Mouse (Mus musculus) embryonic facial prominence, embryonic 11.5 days (tissue): ENCODE results near the gene Mboat2. TPM values are rescaled to one million over a fixed set of nuclear protein-coding genes. Genes with fewer than 3 reads are reported as not detected.

Source experiments
- ATAC-seq: fragments of 200-750 bp; cut with Nextera tagmentation; replicated peaks from 2 replicates; pipeline ENCODE4 v1.8.0; 2017; ENCODE audit warnings: low read depth; ENCODE audit not compliant: insufficient number of reproducible peaks, low FRiP score, low TSS enrichment
- DNase-seq: peaks from one replicate; pipeline ENCODE4 v3.0.0-alpha.2; 2015; ENCODE audit warnings: low spot score
- H3K27ac ChIP-seq: fragments of 300-500 bp; sonication (generic); replicated peaks from 2 replicates; pipeline ENCODE4 v1.5.1; 2014; ENCODE audit warnings: mild to moderate bottlenecking, low read depth, low read length, control low read depth
- H3K27me3 ChIP-seq: fragments of 300-500 bp; sonication (generic); 2 replicates; pipeline ENCODE4 v1.6.1; 2014; ENCODE audit warnings: mild to moderate bottlenecking, low read length, moderate library complexity, mixed read lengths; ENCODE audit not compliant: control insufficient read depth, insufficient read depth
- H3K36me3 ChIP-seq: fragments of 300-500 bp; sonication (generic); replicated peaks from 2 replicates; pipeline ENCODE4 v1.6.1; 2014; ENCODE audit warnings: low read depth, mild to moderate bottlenecking, low read length, moderate library complexity, mixed read lengths; ENCODE audit not compliant: control insufficient read depth, insufficient read depth
- H3K4me1 ChIP-seq: fragments of 300-500 bp; sonication (generic); 2 replicates; pipeline ENCODE4 v1.6.1; 2014; ENCODE audit warnings: low read length, mixed read lengths; ENCODE audit not compliant: control insufficient read depth, insufficient read depth
- H3K4me2 ChIP-seq: fragments of 300-500 bp; sonication (generic); 2 replicates; pipeline ENCODE4 v1.6.1; 2014; ENCODE audit warnings: low read depth, mild to moderate bottlenecking, control low read depth, low read length, moderate library complexity
- H3K4me3 ChIP-seq: fragments of 300-500 bp; sonication (generic); 2 replicates; pipeline ENCODE4 v1.5.1; 2014; ENCODE audit warnings: low read depth, low read length, control low read depth
- H3K9ac ChIP-seq: fragments of 300-500 bp; sonication (generic); replicated peaks from 2 replicates; pipeline ENCODE4 v1.6.1; 2014; ENCODE audit warnings: mild to moderate bottlenecking, control low read depth, low read length
- H3K9me3 ChIP-seq: fragments of 300-500 bp; sonication (generic); replicated peaks from 2 replicates; pipeline ENCODE4 v1.6.1; 2016; ENCODE audit warnings: mild to moderate bottlenecking, low read length, inconsistent platforms, mixed read lengths; ENCODE audit not compliant: control insufficient read depth
- WGBS: fragments of 180-500 bp; shearing (Covaris S2); extraction: QIAGEN DNeasy Blood & Tissue Kit; methylation state at CpG from one replicate; pipeline ENCODE4 v1.1.7; 2014; 5-methylcytosine and 5-hydroxymethylcytosine counted together
- polyA plus RNA-seq: library from polyadenylated mRNA; unstranded; fragments of >200 nt; fragmentation: Nextera tagmentation; extraction: Ambion mirVana; gene quantifications from 2 replicates; pipeline ENCODE4 v1.2.1, GENCODE M21; 2014

Gene Mboat2
- polyA plus RNA-seq, 1 experiment from 2014 or later: 53.0 TPM

GRCm38 (mm10) chr12:24909679-24910078, 79.0 kb downstream of the Mboat2 start:
- no peaks in the 10 kb centered on the region for H3K27me3 ChIP-seq
- no peak overlapping the region for H3K4me3 ChIP-seq
- no peaks in the 10 kb centered on the region for H3K9me3 ChIP-seq
- no peaks in the 10 kb centered on the region for H3K4me1 ChIP-seq
- 93% methylated on average over 7 of the region's 7 CpGs for WGBS
- H3K4me2 ChIP-seq: no peak overlapping the region
- H3K36me3 ChIP-seq: no peaks in the 10 kb centered on the region; the same call in 1 of the 2 replicates
- H3K9ac ChIP-seq: no peak overlapping the region
- H3K27ac ChIP-seq: no peak overlapping the region
- ATAC-seq: no peak
- no peak for DNase-seq

GRCm38 (mm10) chr12:24912174-24912573, 81.5 kb downstream of the Mboat2 start:
- no peaks in the 10 kb centered on the region; the same call in 1 of the 2 replicates for H3K36me3 ChIP-seq
- no peaks in the 10 kb centered on the region for H3K27me3 ChIP-seq
- no peaks in the 10 kb centered on the region for H3K4me1 ChIP-seq
- 74% methylated on average over 6 of the region's 6 CpGs for WGBS
- H3K4me3 ChIP-seq: no peak overlapping the region
- no peak overlapping the region for H3K9ac ChIP-seq
- no peaks in the 10 kb centered on the region for H3K9me3 ChIP-seq
- H3K4me2 ChIP-seq: no peak overlapping the region
- no peak for DNase-seq
- no peak for ATAC-seq
- H3K27ac ChIP-seq: no peak overlapping the region

DNA sequence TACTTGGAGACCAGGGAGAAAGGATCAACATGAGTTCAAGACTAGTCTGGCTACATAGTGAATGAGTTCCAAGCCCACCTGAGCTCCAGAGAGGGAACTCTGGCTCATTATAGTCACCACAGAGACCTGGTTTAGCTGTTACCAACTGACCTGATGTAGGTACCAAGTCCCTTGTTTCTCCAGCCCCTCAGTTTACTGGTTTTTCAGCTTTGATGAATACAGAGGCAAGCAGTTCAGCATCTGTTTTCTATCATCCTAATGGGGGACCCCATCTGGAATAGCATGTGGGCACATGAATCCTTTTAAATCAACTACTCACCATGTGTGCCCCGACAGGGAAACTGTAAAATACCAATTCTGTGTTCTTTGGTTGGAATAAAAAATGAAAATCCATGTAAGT, 82.2 kb downstream of the Mboat2 start:
- Histone ChIP-seq H3K4me3 (no peak overlapping the region), H3K4me1 (no peaks in the 10 kb centered on the region), H3K9ac (no peak overlapping the region), H3K9me3 (no peaks in the 10 kb centered on the region), H3K4me2 (no peak overlapping the region), H3K27me3 (no peaks in the 10 kb centered on the region), H3K36me3 (no peaks in the 10 kb centered on the region; the same call in 1 of the 2 replicates), H3K27ac (no peak overlapping the region)
- DNase-seq: peak; percentile 52
- ATAC-seq: no peak
- 53% methylated on average over 1 of the region's 1 CpGs for WGBS

GRCm38 (mm10) chr12:24918575-24919262, 88.0 kb downstream of the Mboat2 start:
- no peaks in the 10 kb centered on the region for H3K9me3 ChIP-seq
- H3K27ac ChIP-seq: no peak overlapping the region
- no peak for ATAC-seq
- no peaks in the 10 kb centered on the region for H3K4me1 ChIP-seq
- no peak overlapping the region for H3K4me3 ChIP-seq
- H3K9ac ChIP-seq: no peak overlapping the region
- WGBS: 86% methylated on average over 12 of the region's 12 CpGs
- H3K4me2 ChIP-seq: no peak overlapping the region
- H3K36me3 ChIP-seq: no peaks in the 10 kb centered on the region; the same call in 1 of the 2 replicates
- no peak for DNase-seq
- no peaks in the 10 kb centered on the region for H3K27me3 ChIP-seq

- Histone ChIP-seq H3K27me3 (no peaks in the 10 kb centered on the region), H3K4me3 (no peak overlapping the region), H3K27ac (no peak overlapping the region), H3K9me3 (no peaks in the 10 kb centered on the region), H3K36me3 (no peaks in the 10 kb centered on the region), H3K9ac (no peak overlapping the region), H3K4me2 (no peak overlapping the region), H3K4me1 (no peaks in the 10 kb centered on the region)
- 85% methylated on average over 1 of the region's 1 CpGs for WGBS
- no peak for DNase-seq
- no peak for ATAC-seq
Measured at GRCm38 (mm10) chr12:24920861-24921260, 90.2 kb downstream of the Mboat2 start.

DNA sequence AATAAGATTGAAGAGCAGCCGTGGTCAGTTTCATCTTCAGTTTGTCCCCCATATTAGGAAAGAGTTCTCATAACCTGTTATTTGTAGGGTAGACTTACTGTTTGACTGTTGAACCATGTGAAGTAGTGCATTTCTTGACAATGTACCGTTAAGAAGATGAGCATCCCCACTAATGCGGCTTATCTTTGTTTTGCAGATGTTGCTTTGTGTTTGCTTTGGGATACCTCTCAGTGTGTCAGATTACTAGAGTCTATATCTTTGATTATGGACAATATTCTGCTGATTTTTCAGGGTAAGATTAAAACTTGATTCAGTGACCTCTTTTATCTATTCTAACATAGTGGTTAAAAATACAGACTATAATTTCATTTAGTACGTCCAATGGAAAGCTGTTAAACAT, 93.3 kb downstream of the Mboat2 start:
- ATAC-seq: no peak
- H3K36me3 ChIP-seq: no peaks in the 10 kb centered on the region
- no peak overlapping the region for H3K4me3 ChIP-seq
- H3K9ac ChIP-seq: no peak overlapping the region
- 88% methylated on average over 4 of the region's 4 CpGs for WGBS
- DNase-seq: no peak
- no peak overlapping the region for H3K4me2 ChIP-seq
- H3K27ac ChIP-seq: no peak overlapping the region
- no peaks in the 10 kb centered on the region for H3K9me3 ChIP-seq
- no peaks in the 10 kb centered on the region for H3K27me3 ChIP-seq
- H3K4me1 ChIP-seq: no peaks in the 10 kb centered on the region

GRCm38 (mm10) chr12:24925276-24925675, 94.6 kb downstream of the Mboat2 start:
- no peaks in the 10 kb centered on the region for H3K27me3 ChIP-seq
- H3K4me2 ChIP-seq: no peak overlapping the region
- ATAC-seq: no peak
- no peaks in the 10 kb centered on the region for H3K36me3 ChIP-seq
- no peak overlapping the region for H3K4me3 ChIP-seq
- H3K27ac ChIP-seq: no peak overlapping the region
- no peak for DNase-seq
- no peaks in the 10 kb centered on the region for H3K4me1 ChIP-seq
- H3K9me3 ChIP-seq: no peaks in the 10 kb centered on the region
- no peak overlapping the region for H3K9ac ChIP-seq
- 74% methylated on average over 5 of the region's 5 CpGs for WGBS

GRCm38 (mm10) chr12:24925684-24926083, 95.0 kb downstream of the Mboat2 start:
- WGBS: 27% methylated on average over 4 of the region's 4 CpGs
- no peaks in the 10 kb centered on the region for H3K27me3 ChIP-seq
- no peak for ATAC-seq

More at GRCm38 (mm10) chr12:24925684-24926083, 95.0 kb downstream of the Mboat2 start:
- Histone ChIP-seq H3K9me3 (no peaks in the 10 kb centered on the region), H3K4me2 (no peak overlapping the region), H3K4me3 (no peak overlapping the region), H3K9ac (no peak overlapping the region), H3K36me3 (no peaks in the 10 kb centered on the region), H3K4me1 (no peaks in the 10 kb centered on the region), H3K27ac (no peak overlapping the region)
- peak; percentile 49 for DNase-seq
